Mouse (Mus musculus) MEL (cell line): ENCODE data around the gene App.

Experiments used
- CTCF ChIP-seq, 3 experiments: IDR thresholded peaks in 2 of 3; conservative IDR thresholded peaks in 1 of 3; 2 replicates each; pipeline ENCODE4 v1.5.1; 2011 to 2012; ENCODE audit warnings: low read length in 3 of 3, low read depth in 2 of 3, mild to moderate bottlenecking in 2 of 3, improper control_type of control experiment in 1 of 3, inconsistent platforms in 1 of 3, mixed read lengths in 1 of 3, moderate library complexity in 1 of 3; ENCODE audit not compliant: control insufficient read depth in 1 of 3, insufficient read depth in 1 of 3, poor library complexity in 1 of 3, severe bottlenecking in 1 of 3
- MAFK ChIP-seq: IDR thresholded peaks from 2 replicates; pipeline ENCODE4 v1.6.1; 2011; ENCODE audit warnings: low read depth, mild to moderate bottlenecking, low read length, improper control_type of control experiment, borderline replicate concordance

DNA sequence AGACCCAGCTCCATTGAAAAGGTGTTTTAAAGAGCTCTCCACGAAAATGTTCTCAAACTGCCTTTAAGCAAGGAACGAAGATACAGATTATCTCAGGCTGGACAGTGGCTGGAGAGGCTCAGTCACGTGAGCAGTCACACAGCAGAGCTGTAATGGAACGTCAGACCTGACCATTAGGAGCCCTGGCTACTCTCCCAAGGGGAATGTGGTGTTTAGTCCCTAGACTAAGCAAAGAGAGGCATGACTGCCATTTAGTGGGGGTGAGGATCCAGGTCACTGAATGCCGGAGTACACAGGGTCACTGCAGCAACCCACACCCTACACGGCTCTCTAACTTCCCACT, 199.4 kb downstream of the App start:
- TF ChIP-seq MAFK: no peak
- no peak for TF ChIP-seq CTCF (IDR thresholded peaks at IDR 0.05 in 2 of 3, conservative IDR thresholded peaks at IDR 0.05 in 1 of 3; ENCODE audit: control insufficient read depth in 1 of 3, insufficient read depth in 1 of 3, low read depth in 2 of 3, low read length in 3 of 3, poor library complexity in 1 of 3, severe bottlenecking in 1 of 3)
